Mouse (Mus musculus) ES-Bruce4 (cell line): ENCODE data around the gene Gm29797. TPM values are rescaled to one million over a fixed set of nuclear protein-coding genes. Genes with fewer than 3 reads are reported as not detected.

Source experiments
- H3K27ac ChIP-seq: 2 replicates; pipeline ENCODE4 v1.5.1; 2012; ENCODE audit warnings: low read length, inconsistent platforms; ENCODE audit not compliant: insufficient read depth
- H3K27me3 ChIP-seq: 2 replicates; pipeline ENCODE4 v1.6.1; 2012; ENCODE audit warnings: mild to moderate bottlenecking, low read length, inconsistent platforms; ENCODE audit not compliant: control insufficient read depth, poor library complexity, insufficient read depth, severe bottlenecking
- H3K36me3 ChIP-seq: 2 replicates; pipeline ENCODE4 v1.6.1; 2012; ENCODE audit warnings: inconsistent platforms, mild to moderate bottlenecking, low read length, moderate library complexity; ENCODE audit not compliant: control insufficient read depth, poor library complexity, insufficient read depth, severe bottlenecking
- H3K4me1 ChIP-seq: one replicate; pipeline ENCODE4 v1.8.1; 2011; ENCODE audit warnings: low read length; ENCODE audit not compliant: control insufficient read depth, insufficient read depth
- H3K4me3 ChIP-seq: 2 replicates; pipeline ENCODE4 v1.5.1; 2011; ENCODE audit warnings: low read depth, mild to moderate bottlenecking, low read length
- H3K9ac ChIP-seq: 2 replicates; pipeline ENCODE4 v1.6.1; 2012; ENCODE audit warnings: low read depth, mild to moderate bottlenecking, inconsistent platforms; ENCODE audit not compliant: poor library complexity, severe bottlenecking
- H3K9me3 ChIP-seq: replicated peaks from 2 replicates; pipeline ENCODE4 v1.6.1; 2012; ENCODE audit warnings: mild to moderate bottlenecking, low read length, inconsistent platforms; ENCODE audit not compliant: control insufficient read depth, poor library complexity, insufficient read depth, severe bottlenecking
- CTCF ChIP-seq: IDR thresholded peaks from one replicate; pipeline ENCODE4 v1.8.1; 2011; ENCODE audit warnings: low read depth, low read length
- EP300 ChIP-seq: IDR thresholded peaks from 2 replicates; pipeline ENCODE4 v1.6.1; 2011; ENCODE audit warnings: low read depth, low read length; ENCODE audit not compliant: insufficient read depth
- POLR2A ChIP-seq: IDR thresholded peaks from one replicate; pipeline ENCODE4 v1.8.1; 2011; ENCODE audit warnings: low read length; ENCODE audit not compliant: insufficient read depth
- polyA plus RNA-seq: library from polyadenylated mRNA; stranded (reverse); fragments of >200 nt; gene quantifications from 2 replicates; pipeline ENCODE4 v1.2.4, GENCODE M21; 2011; ENCODE audit warnings: low read depth; ENCODE audit not compliant: missing spikeins, insufficient read depth, insufficient read length

The Gm29797 gene
- polyA plus RNA-seq, 1 experiment: 1.6 TPM

GRCm38 (mm10) chr2:181680716-181681117 lies 23.9 kb downstream of the Gm29797 start:
- H3K27ac ChIP-seq: no peak overlapping the region
- TF ChIP-seq CTCF: no peak
- no peak for TF ChIP-seq EP300
- TF ChIP-seq POLR2A: no peak

GRCm38 (mm10) chr2:181681978-181682377 lies 25.1 kb downstream of the Gm29797 start:
- H3K36me3 ChIP-seq: no peaks in the 10 kb centered on the region
- no peaks in the 10 kb centered on the region for H3K4me1 ChIP-seq
- H3K4me3 ChIP-seq: no peak overlapping the region
- H3K9me3 ChIP-seq: no peaks in the 10 kb centered on the region
- no peaks in the 10 kb centered on the region for H3K27me3 ChIP-seq
- TF ChIP-seq EP300 (no peak), CTCF (no peak), POLR2A (no peak)
- no peak overlapping the region for H3K9ac ChIP-seq
- H3K27ac ChIP-seq: no peak overlapping the region

More at GRCm38 (mm10) chr2:181680716-181681117, 23.9 kb downstream of the Gm29797 start:
- Histone ChIP-seq H3K4me1 (no peaks in the 10 kb centered on the region), H3K9ac (peak overlapping the region; percentile 67), H3K27me3 (no peaks in the 10 kb centered on the region), H3K36me3 (no peaks in the 10 kb centered on the region), H3K9me3 (no peaks in the 10 kb centered on the region), H3K4me3 (peak overlapping the region; percentile 55)

GRCm38 (mm10) chr2:181683381-181683780 lies 26.5 kb downstream of the Gm29797 start:
- TF ChIP-seq EP300 (no peak), CTCF (no peak), POLR2A (no peak)
- no peak overlapping the region for H3K27ac ChIP-seq
- no peak overlapping the region for H3K9ac ChIP-seq
- H3K4me1 ChIP-seq: no peaks in the 10 kb centered on the region
- H3K36me3 ChIP-seq: no peaks in the 10 kb centered on the region
- no peak overlapping the region for H3K4me3 ChIP-seq
- H3K9me3 ChIP-seq: no peaks in the 10 kb centered on the region
- H3K27me3 ChIP-seq: no peaks in the 10 kb centered on the region

- no peaks in the 10 kb centered on the region for H3K27me3 ChIP-seq
- no peak overlapping the region for H3K9ac ChIP-seq
- H3K4me1 ChIP-seq: no peaks in the 10 kb centered on the region
- H3K4me3 ChIP-seq: no peak overlapping the region
- no peak for TF ChIP-seq EP300
- no peak for TF ChIP-seq POLR2A
- no peak for TF ChIP-seq CTCF
- no peaks in the 10 kb centered on the region for H3K9me3 ChIP-seq
- 0 out of 2 replicates have a peak, but pooled peaks cover 4% of the 10 kb centered on the region for H3K36me3 ChIP-seq
- H3K27ac ChIP-seq: no peak overlapping the region
Observed at GRCm38 (mm10) chr2:181684713-181685112, 27.9 kb downstream of the Gm29797 start.

DNA sequence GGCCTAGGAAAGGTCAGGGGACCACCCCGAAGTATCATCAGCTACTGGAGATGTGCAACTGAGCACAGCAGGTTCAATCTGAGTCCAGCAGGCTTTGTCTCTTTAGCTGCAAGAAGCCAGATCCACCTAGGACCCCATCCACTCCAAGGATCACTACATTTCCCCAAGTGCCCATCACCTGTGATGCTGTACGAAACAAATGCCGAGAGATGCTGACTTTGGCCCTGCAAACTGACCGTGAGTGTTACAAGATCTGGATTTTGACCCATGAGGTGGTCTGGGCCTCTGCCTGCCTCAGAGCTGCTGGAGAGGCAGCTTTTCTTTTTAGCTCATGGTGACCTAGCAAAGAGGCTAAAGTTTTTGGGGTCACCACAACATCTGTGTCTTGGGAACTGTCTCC lies 28.9 kb downstream of the Gm29797 start:
- no peak overlapping the region for H3K27ac ChIP-seq

DNA sequence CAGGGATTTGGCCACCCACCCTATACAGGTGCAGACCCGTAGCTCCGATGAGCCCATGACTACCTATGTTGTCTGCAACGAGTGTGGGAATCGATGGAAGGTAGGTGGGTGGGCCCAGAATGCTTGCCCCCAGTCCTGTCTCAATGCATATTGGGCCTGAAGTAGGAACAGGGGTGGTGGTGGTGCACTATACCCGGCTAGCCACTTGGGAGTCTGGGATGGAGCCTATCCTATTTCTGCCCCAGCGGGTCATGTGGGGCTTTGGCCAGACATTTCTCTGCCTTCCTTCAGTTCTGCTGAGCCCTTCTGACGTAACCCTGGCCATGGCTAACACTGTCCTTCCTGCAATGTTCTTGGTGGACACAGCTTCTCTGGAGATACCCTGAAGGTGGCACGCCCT lies 30.8 kb downstream of the Gm29797 start:
- Histone ChIP-seq H3K27ac (no peak overlapping the region), H3K36me3 (0 out of 2 replicates have a peak, but pooled peaks cover 4% of the 10 kb centered on the region), H3K9ac (no peak overlapping the region), H3K4me3 (no peak overlapping the region), H3K27me3 (no peaks in the 10 kb centered on the region), H3K9me3 (no peaks in the 10 kb centered on the region), H3K4me1 (no peaks in the 10 kb centered on the region)
- no peak for TF ChIP-seq POLR2A
- TF ChIP-seq EP300: no peak
- TF ChIP-seq CTCF: no peak

More for the DNA sequence above, 28.9 kb downstream of the Gm29797 start:
- no peak for TF ChIP-seq CTCF
- TF ChIP-seq EP300: no peak
- no peak for TF ChIP-seq POLR2A
- Histone ChIP-seq H3K27me3 (no peaks in the 10 kb centered on the region), H3K9me3 (no peaks in the 10 kb centered on the region), H3K4me3 (no peak overlapping the region), H3K9ac (no peak overlapping the region), H3K4me1 (no peaks in the 10 kb centered on the region), H3K36me3 (0 out of 2 replicates have a peak, but pooled peaks cover 4% of the 10 kb centered on the region)
